Mouse (Mus musculus): ENCODE measurements at regions not wholly inside any gene's neighbourhood (a gene's known extent, or its start where the extent isn't known, plus 50 kb on each side); places are given as distances from the start of the nearest gene placed in this dataset.

DNA sequence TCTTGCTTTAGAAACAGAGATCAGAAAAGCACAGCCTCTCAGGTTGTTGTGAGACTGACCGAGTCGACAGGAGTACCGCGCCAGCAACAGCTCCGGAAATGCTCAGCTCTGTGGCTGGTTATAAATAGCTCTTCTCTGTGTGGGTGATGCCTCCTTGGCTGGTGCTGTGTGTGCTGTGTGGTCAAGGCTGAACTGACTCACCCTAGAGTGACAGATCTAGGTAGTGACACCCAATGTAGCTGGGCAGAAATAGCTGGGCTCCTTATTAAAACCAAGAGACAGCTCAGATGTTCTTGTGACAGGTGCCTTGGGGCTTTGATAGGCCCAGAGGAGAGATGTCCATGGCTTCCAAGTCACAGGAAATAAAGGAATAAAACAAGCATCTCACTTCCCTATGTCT, 220.7 kb downstream of the 4933412E24Rik start:
- Histone ChIP-seq H3K4me3 (no peak overlapping the region), H3K4me1 (ENCODE audit: control insufficient read depth, insufficient read depth, low read length) (peaks cover 1% of the 10 kb centered on the region; the same call in 1 of the 2 replicates), H3K27me3 (ENCODE audit: control insufficient read depth, insufficient read depth, low read length) (no peaks in the 10 kb centered on the region), H3K36me3 (ENCODE audit: control insufficient read depth, insufficient read depth, low read length) (no peaks in the 10 kb centered on the region), H3K27ac (peak overlapping the region; percentile 50), H3K9ac (ENCODE audit: low read depth, low read length) (no peak overlapping the region), H3K79me2 (replicated peaks; ENCODE audit: control insufficient read depth, insufficient read depth, low read length) (no peaks in the 10 kb centered on the region)
- DNase-seq, result peak in 1 of 2 experiments; percentile 66
- WGBS, result 19% methylated on average over 5 of the region's 5 CpGs
- TF ChIP-seq EP300 (IDR thresholded peaks at IDR 0.05; ENCODE audit: insufficient read depth, low read depth, low read length), result no peak
- no peak for TF ChIP-seq CTCF (IDR thresholded peaks at IDR 0.05)
- TF ChIP-seq POLR2A (IDR thresholded peaks at IDR 0.05; ENCODE audit: insufficient read depth, low read depth, low read length), result no peak
- intact Hi-C loops (cut with DNase I), result no loop called here

DNA sequence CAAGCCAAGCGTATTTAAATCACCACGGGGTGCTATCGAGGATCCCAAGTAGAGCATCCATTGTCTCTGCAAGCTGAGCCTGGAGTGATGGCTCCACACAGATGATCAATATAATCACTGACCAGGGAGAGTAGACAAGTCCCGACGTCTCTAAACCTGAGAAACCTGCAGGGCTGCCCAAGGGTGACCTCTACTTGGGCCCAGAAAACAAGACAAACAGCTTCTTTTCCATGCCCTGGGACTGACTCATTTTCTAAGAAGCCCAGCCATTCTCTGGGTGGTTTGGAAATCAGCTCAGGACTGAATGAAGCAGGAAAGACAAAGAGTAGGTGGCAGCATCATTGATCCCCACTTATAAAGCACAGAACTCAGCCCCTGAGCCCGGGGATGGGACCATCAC, 221.5 kb downstream of the 4933412E24Rik start:
- no peaks in the 10 kb centered on the region for H3K36me3 ChIP-seq (ENCODE audit: control insufficient read depth, insufficient read depth, low read length)
- intact Hi-C loops (cut with DNase I), result no loop called here
- H3K4me3 ChIP-seq, result no peak overlapping the region
- no peak overlapping the region for H3K27ac ChIP-seq
- H3K27me3 ChIP-seq (ENCODE audit: control insufficient read depth, insufficient read depth, low read length), result no peaks in the 10 kb centered on the region
- TF ChIP-seq EP300 (IDR thresholded peaks at IDR 0.05; ENCODE audit: insufficient read depth, low read depth, low read length), result no peak
- no peak for TF ChIP-seq CTCF (IDR thresholded peaks at IDR 0.05)
- no peak for TF ChIP-seq POLR2A (IDR thresholded peaks at IDR 0.05; ENCODE audit: insufficient read depth, low read depth, low read length)
- no peaks in the 10 kb centered on the region for H3K79me2 ChIP-seq (replicated peaks; ENCODE audit: control insufficient read depth, insufficient read depth, low read length)
- DNase-seq, result no peak
- H3K9ac ChIP-seq (ENCODE audit: low read depth, low read length), result no peak overlapping the region
- WGBS, result 94% methylated on average over 6 of the region's 6 CpGs
- peaks cover 1% of the 10 kb centered on the region; the same call in 1 of the 2 replicates for H3K4me1 ChIP-seq (ENCODE audit: control insufficient read depth, insufficient read depth, low read length)

DNA sequence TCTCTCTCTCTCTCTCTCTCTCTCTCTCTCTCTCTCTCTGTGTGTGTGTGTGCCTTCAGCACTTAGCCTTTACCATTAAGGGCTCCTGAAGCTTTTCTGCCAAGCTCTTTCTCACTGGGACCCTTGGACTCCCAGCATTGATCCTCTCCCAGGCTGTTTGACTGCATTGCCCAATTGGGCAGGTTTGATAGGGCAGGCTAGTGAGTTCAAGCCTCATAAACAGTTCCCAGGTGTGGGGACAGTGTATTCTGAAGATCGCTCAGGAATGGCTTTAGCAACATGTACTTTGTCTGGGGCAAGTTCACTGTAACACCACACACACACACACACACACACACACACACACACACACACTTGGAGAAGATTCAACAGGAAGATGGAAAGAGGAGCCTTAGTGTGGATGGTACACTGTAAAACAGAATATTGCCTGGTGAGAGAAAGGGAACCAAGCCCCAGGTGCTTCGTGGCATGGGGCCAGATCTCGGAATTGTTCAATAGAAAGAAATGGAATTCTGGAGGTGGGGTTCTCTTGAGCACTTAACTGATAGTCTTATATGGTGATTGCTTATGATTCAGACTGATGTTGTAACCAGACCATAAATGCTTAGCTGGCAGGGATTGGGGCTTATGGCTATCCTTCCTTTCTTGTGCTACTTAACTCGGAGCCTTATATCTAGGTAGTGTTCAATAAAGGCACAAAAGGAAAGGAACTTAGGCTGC, 229.5 kb downstream of the 4933412E24Rik start:
- Histone ChIP-seq H3K4me3 (no peak overlapping the region), H3K4me1 (ENCODE audit: control insufficient read depth, insufficient read depth, low read length) (peaks cover 3% of the 10 kb centered on the region), H3K27ac (no peak overlapping the region), H3K36me3 (ENCODE audit: control insufficient read depth, insufficient read depth, low read length) (no peaks in the 10 kb centered on the region), H3K79me2 (replicated peaks; ENCODE audit: control insufficient read depth, insufficient read depth, low read length) (no peaks in the 10 kb centered on the region), H3K27me3 (ENCODE audit: control insufficient read depth, insufficient read depth, low read length) (no peaks in the 10 kb centered on the region), H3K9ac (ENCODE audit: low read depth, low read length) (no peak overlapping the region)
- WGBS, result 87% methylated on average over 4 of the region's 4 CpGs
- TF ChIP-seq EP300 (IDR thresholded peaks at IDR 0.05; ENCODE audit: insufficient read depth, low read depth, low read length), result no peak
- no peak for TF ChIP-seq CTCF (IDR thresholded peaks at IDR 0.05)
- TF ChIP-seq POLR2A (IDR thresholded peaks at IDR 0.05; ENCODE audit: insufficient read depth, low read depth, low read length), result no peak
- intact Hi-C loops (cut with DNase I), result no loop called here
- DNase-seq, result no peak

DNA sequence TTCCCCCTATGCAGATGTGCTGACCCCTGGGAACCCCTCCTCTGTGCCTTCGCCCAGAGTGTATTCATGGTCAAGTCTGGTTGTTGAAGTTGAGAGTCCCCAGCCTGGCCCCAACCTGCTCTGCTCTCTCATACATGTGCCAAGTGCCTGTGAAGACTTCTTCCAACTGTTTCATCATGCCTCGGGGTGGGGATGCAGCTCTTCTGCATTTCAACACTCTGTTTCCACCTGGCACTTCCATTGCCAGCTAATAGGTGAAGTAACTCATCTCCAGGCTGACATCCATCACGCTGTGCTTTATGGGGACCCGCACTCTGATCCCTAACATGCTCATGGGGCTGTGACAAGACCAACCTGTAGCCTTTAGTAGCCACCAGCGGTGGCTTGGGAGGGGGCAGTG, 230.4 kb downstream of the 4933412E24Rik start:
- H3K4me3 ChIP-seq, result no peak overlapping the region
- no peaks in the 10 kb centered on the region for H3K79me2 ChIP-seq (replicated peaks; ENCODE audit: control insufficient read depth, insufficient read depth, low read length)
- H3K4me1 ChIP-seq (ENCODE audit: control insufficient read depth, insufficient read depth, low read length), result peaks cover 3% of the 10 kb centered on the region
- H3K27me3 ChIP-seq (ENCODE audit: control insufficient read depth, insufficient read depth, low read length), result no peaks in the 10 kb centered on the region
- no peak for TF ChIP-seq CTCF (IDR thresholded peaks at IDR 0.05)
- no peak for TF ChIP-seq POLR2A (IDR thresholded peaks at IDR 0.05; ENCODE audit: insufficient read depth, low read depth, low read length)
- no peak for TF ChIP-seq EP300 (IDR thresholded peaks at IDR 0.05; ENCODE audit: insufficient read depth, low read depth, low read length)
- H3K9ac ChIP-seq (ENCODE audit: low read depth, low read length), result no peak overlapping the region
- no peaks in the 10 kb centered on the region for H3K36me3 ChIP-seq (ENCODE audit: control insufficient read depth, insufficient read depth, low read length)
- no peak for DNase-seq
- no peak overlapping the region for H3K27ac ChIP-seq
- WGBS, result 92% methylated on average over 5 of the region's 5 CpGs
- intact Hi-C loops (cut with DNase I), result no loop called here

DNA sequence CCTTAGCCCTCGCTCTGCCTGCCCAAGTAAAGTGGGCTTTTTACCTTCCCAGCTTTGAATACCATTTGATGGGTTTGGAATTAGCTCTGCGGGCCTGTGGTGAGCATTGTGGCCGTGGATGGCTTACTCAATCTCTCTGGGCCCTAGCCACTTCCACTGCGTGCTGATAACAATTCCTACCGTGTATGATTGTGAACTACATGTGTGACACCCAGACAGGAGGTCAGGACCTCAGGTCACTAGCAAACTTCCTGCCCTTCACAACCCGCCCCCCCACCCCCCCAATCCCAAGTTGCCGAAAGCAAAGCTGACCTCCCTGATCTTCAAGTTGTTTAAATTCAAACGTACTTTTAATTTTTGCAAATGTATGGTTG, 231.9 kb downstream of the 4933412E24Rik start:
- H3K4me3 ChIP-seq, result no peak overlapping the region
- WGBS, result 70% methylated on average over 8 of the region's 8 CpGs
- TF ChIP-seq EP300 (IDR thresholded peaks at IDR 0.05; ENCODE audit: insufficient read depth, low read depth, low read length) (no peak), CTCF (IDR thresholded peaks at IDR 0.05) (no peak), POLR2A (IDR thresholded peaks at IDR 0.05; ENCODE audit: insufficient read depth, low read depth, low read length) (no peak)
- H3K4me1 ChIP-seq (ENCODE audit: control insufficient read depth, insufficient read depth, low read length), result peaks cover 3% of the 10 kb centered on the region
- no peaks in the 10 kb centered on the region for H3K27me3 ChIP-seq (ENCODE audit: control insufficient read depth, insufficient read depth, low read length)
- H3K27ac ChIP-seq, result no peak overlapping the region
- intact Hi-C loops (cut with DNase I), result no loop called here
- H3K36me3 ChIP-seq (ENCODE audit: control insufficient read depth, insufficient read depth, low read length), result no peaks in the 10 kb centered on the region
- DNase-seq, result no peak
- H3K9ac ChIP-seq (ENCODE audit: low read depth, low read length), result no peak overlapping the region
- no peaks in the 10 kb centered on the region for H3K79me2 ChIP-seq (replicated peaks; ENCODE audit: control insufficient read depth, insufficient read depth, low read length)

DNA sequence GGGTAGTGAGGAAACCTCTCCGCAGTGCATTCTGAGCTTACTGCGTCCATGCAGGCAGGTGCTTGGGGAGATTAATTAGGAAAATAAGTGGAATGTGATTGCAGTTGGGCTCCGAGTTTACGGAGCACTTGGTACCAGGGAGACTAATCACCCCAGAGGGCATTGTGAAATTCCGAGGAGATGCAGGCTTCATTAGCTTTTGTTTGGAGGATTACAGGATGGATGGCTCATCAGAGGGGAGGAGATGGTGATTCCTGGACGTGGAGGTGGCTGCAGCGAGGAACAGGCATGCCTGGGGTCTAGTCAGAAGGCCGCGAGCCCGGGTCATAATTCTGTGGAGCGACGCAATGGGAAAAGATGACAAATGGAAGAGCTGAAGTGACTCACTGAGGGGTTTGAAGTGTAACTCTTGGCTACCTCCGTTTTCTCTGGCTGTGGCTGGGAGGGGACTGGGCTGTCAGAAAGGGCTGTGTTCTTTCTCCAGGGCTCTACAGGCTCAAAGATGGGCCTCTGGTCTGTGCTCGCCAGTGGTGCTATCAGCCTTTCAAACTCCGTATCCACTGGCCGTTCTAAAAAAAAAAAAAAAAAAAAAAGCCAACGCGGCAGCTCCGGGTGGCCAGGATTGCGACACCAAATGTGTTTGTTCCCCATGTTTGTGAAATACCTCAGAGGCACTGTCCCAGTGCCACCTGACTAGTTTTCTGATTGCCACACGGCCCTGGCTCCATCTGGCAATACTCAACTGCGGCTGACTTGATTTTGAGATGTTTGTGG, 232.4 kb downstream of the 4933412E24Rik start:
- no peaks in the 10 kb centered on the region for H3K27me3 ChIP-seq (ENCODE audit: control insufficient read depth, insufficient read depth, low read length)
- no peak overlapping the region; the same call in 1 of the 2 replicates for H3K27ac ChIP-seq
- no peaks in the 10 kb centered on the region for H3K36me3 ChIP-seq (ENCODE audit: control insufficient read depth, insufficient read depth, low read length)
- intact Hi-C loops (cut with DNase I), result no loop called here
- H3K4me1 ChIP-seq (ENCODE audit: control insufficient read depth, insufficient read depth, low read length), result peaks cover 3% of the 10 kb centered on the region
- H3K4me3 ChIP-seq, result no peak overlapping the region
- TF ChIP-seq CTCF (IDR thresholded peaks at IDR 0.05) (no peak), POLR2A (IDR thresholded peaks at IDR 0.05; ENCODE audit: insufficient read depth, low read depth, low read length) (no peak), EP300 (IDR thresholded peaks at IDR 0.05; ENCODE audit: insufficient read depth, low read depth, low read length) (no peak)
- no peak overlapping the region for H3K9ac ChIP-seq (ENCODE audit: low read depth, low read length)
- WGBS, result 32% methylated on average over 22 of the region's 22 CpGs
- H3K79me2 ChIP-seq (replicated peaks; ENCODE audit: control insufficient read depth, insufficient read depth, low read length), result no peaks in the 10 kb centered on the region
- DNase-seq, result peak; percentile 51 to 77
